Mouse (Mus musculus) thymus, adult 18-20 months (tissue): ENCODE measurements around the gene 1700080E11Rik.
"Not testable (repeated sequence)": the region's sequence is repeated elsewhere in the genome, so short reads cannot be mapped to it uniquely, and the experiment has no call there.

Experiments
- DNase-seq, 2 experiments: peaks; one replicate each; pipeline ENCODE4 v3.0.0; 2022; ENCODE audit warnings: mixed read lengths in 2 of 2

Gene 1700080E11Rik

GRCm38 (mm10) chr9:105144992-105145391 is at the start of gene 1700080E11Rik:
1700080E11Rik (minus strand) TSS chr9:105145092.
- DNase-seq: no peak

GRCm38 (mm10) chr9:105186725-105187124 is 41.8 kb upstream of the 1700080E11Rik start:
- no peak for DNase-seq

- DNase-seq: no peak
Measured at GRCm38 (mm10) chr9:105182392-105182791, 37.5 kb upstream of the 1700080E11Rik start.

GRCm38 (mm10) chr9:105139204-105139603 is 5.7 kb downstream of the 1700080E11Rik start:
- DNase-seq: no peak

DNA sequence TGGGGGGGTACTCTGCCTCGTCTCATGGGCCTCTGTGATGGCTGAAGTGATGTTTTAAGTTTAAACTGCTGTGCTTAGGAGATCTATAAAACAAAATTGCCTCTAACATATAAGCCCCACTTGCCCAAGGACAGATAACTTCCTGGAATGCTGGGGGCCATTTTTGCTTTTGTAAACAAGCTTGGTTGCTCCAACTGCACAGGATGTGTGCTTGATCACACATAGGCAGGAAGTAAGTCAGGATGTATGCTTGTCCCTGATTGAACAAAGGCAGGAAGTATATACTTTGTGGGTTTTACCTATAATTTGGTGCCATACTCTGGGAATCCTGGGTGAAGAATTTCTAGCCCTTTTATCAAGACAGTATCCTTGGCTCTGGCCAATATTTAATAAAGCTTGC is 8.5 kb downstream of the 1700080E11Rik start:
- DNase-seq: no peak

GRCm38 (mm10) chr9:105134536-105134935 is 10.4 kb downstream of the 1700080E11Rik start:
- peak in 1 of 2 experiments; percentile 17 for DNase-seq

GRCm38 (mm10) chr9:105132002-105132367 is 12.9 kb downstream of the 1700080E11Rik start:
- DNase-seq: no peak

DNA sequence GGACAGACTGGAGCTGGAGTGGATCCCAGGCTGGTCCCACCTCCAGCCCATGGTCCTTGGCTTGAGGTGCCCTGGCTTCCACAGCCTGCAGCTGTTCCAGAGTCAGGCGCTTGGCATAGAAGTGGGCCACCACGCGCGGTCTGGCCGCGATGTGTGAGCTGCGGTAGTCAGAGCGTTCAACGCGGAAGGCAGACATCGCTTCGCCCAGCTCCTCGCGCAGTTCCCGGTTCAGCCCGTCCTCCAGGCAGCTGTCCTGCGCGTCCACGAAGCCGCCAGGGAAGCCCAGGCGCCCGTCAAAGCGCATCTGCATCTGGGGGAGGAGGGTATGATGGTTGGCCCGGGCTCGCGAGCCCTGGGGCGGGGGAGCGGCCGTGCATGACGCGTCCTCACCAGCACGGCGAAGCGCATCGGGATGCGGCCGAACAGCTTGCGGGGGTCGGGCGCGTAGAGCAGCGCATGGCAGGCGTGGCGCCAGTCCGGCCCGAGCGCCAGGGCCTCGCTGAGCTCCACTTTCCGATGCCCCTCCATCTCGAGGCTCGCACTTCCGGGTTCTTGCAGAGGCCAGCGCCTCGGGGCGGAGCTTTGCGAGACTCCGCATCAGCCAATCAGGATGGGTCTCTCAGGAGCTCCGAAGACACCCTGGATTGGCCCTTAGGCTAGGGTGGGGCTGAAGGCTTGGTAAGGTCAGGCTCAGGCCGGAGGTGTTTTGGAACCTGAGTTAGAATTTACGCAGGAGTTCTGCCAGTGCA is 13.5 kb downstream of the 1700080E11Rik start, which contains the start of gene Nudt16:
Gene Nudt16 (minus strand): TSS at position 572 of the 749 bp plus-strand sequence.
- DNase-seq: peak; percentile 92 to 94

DNA sequence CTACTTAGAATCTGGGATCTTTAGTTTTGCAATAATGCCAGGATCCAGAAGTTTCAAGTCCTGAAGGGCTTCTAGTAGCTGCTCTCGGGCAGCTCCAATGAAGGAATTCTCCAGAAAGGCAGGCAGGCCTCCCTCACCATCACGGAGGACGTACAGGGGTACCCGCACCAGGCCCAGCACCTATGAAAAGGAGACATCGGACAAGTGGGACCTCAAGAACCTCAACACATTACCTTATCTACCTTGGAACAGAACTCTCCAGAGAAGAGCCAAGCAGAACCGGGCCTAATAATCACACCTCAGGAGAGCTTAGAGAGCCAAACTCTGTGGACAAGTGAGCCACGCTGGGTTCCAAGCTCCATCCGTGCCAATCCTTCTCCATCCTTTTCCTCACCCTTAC is 14.6 kb downstream of the 1700080E11Rik start:
- DNase-seq: no peak

- DNase-seq: not testable (repeated sequence)
Measured at GRCm38 (mm10) chr9:105125206-105125605, 19.7 kb downstream of the 1700080E11Rik start.

DNA sequence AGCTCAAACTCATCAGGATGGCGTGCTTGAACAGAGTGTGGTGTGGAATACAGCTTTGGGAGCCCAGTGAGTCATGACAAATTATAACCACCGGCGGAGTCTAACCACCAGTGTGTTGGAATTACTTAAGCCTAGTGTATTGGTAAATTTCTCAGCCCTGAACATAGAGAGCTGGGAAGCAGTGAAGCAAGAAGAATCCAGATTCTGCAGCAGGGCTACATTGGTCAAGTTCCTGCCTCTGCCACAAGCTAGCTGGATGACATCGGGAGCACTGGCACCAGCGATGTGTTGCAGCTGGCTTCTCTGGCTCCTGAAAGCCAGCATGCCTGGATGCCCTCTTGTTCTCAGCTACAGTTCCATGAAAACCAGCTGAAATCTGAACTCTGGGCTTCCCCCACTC is 41.0 kb downstream of the 1700080E11Rik start:
- no peak for DNase-seq

DNA sequence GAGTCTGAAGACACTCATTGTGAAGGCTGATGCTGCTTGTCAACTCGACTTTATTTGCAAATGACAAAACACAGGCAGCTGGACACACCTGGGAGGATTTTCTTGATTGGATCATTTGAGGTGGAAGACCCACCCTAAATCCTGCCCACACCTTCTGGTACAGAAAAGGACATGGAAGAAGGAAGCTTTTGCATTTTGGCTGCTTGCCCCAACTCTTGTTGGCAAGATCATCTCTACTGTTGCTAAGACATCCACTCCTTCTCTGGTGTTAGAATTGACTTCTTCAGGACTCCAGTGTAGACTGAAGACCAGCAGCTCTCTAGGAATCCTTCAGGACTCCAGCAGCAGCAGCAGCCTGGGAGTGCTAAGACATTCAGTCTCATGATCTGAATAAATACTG is 43.0 kb downstream of the 1700080E11Rik start:
- no peak for DNase-seq

GRCm38 (mm10) chr9:105100807-105101570 is 43.9 kb downstream of the 1700080E11Rik start:
- peak; percentile 53 to 69 for DNase-seq
